Mouse (Mus musculus): ENCODE results near the gene Btbd17. TPM values are rescaled to one million over a fixed set of nuclear protein-coding genes. Genes with fewer than 3 reads are reported as not detected.

Btbd17 gene
- total RNA-seq, 2 experiments from 2014 or later, result 0.38 to 1.1 TPM

GRCm38 (mm10) chr11:114786326-114786725 lies 9.4 kb downstream of the Btbd17 start:
- DNase-seq, result no peak
- intact Hi-C loops (cut with DNase I; ENCODE audit: low total_unique reads), result no loop called here

- intact Hi-C loops (cut with DNase I; ENCODE audit: low total_unique reads), result no loop called here
- no peak for DNase-seq
Observed at GRCm38 (mm10) chr11:114785892-114786291, 9.9 kb downstream of the Btbd17 start.

- no peak for DNase-seq
Observed at GRCm38 (mm10) chr11:114780076-114780475, 15.7 kb downstream of the Btbd17 start.

GRCm38 (mm10) chr11:114771896-114772295 lies 23.8 kb downstream of the Btbd17 start:
- intact Hi-C loops (cut with DNase I; ENCODE audit: low total_unique reads), result no loop called here
- no peak for DNase-seq

More at GRCm38 (mm10) chr11:114780076-114780475, 15.7 kb downstream of the Btbd17 start:
- intact Hi-C loops (cut with DNase I; ENCODE audit: low total_unique reads), result no loop called here

- DNase-seq, result no peak
- intact Hi-C loops (cut with DNase I; ENCODE audit: low total_unique reads), result no loop called here
Observed at GRCm38 (mm10) chr11:114769911-114770310, 25.8 kb downstream of the Btbd17 start.

- intact Hi-C loops (cut with DNase I; ENCODE audit: low total_unique reads), result no loop called here
- DNase-seq, result peak; percentile 65
Observed at GRCm38 (mm10) chr11:114764820-114765818, 30.6 kb downstream of the Btbd17 start, which contains the start of gene Kif19a. Kif19a (plus strand) TSS chr11:114765388.

- intact Hi-C loops (cut with DNase I; ENCODE audit: low total_unique reads), result loop anchor here (2.0 to 5.0 kb wide), 2 partner anchors 45 to 165 kb away; no protein-coding TSS in a partner anchor
Observed at GRCm38 (mm10) chr11:114747564-114748138, 48.1 kb downstream of the Btbd17 start.

GRCm38 (mm10) chr11:114745134-114745533 lies 50.6 kb downstream of the Btbd17 start:
- intact Hi-C loops (cut with DNase I; ENCODE audit: low total_unique reads), result loop anchor here (5.0 kb wide), 1 partner anchor 167 kb away; no protein-coding TSS in a partner anchor
- DNase-seq, result peak; percentile 90

More at GRCm38 (mm10) chr11:114747564-114748138, 48.1 kb downstream of the Btbd17 start:
- no peak for DNase-seq

- DNase-seq, result no peak
- intact Hi-C loops (cut with DNase I; ENCODE audit: low total_unique reads), result no loop called here
Observed at GRCm38 (mm10) chr11:114741451-114741850, 54.3 kb downstream of the Btbd17 start.

Other genes starting within 250 kb of the Btbd17 start
- 100 to 1,000 TPM; 832 to 884 TPM for gene Rpl38, start 127.4 kb downstream of the Btbd17 start, total RNA-seq (2021)
- gene Ttyh2, start 120.5 kb downstream of the Btbd17 start, total RNA-seq (2021), result 10 to 100 TPM; 32.9 to 48.2 TPM
- under 1 TPM; 0.49 to 0.68 TPM for gene Dnaic2, start 68.5 kb downstream of the Btbd17 start, total RNA-seq (2021)
- gene Kif19a, start 30.6 kb downstream of the Btbd17 start, total RNA-seq (2021), result 1 to 10 TPM; 1.3 to 4.2 TPM
- not detected for gene Gpr142, start 3.0 kb upstream of the Btbd17 start, total RNA-seq (2021)
- 10 to 100 TPM; 39.1 to 43.0 TPM for gene Gprc5c, start 55.2 kb upstream of the Btbd17 start, total RNA-seq (2021)
- under 1 TPM; 0.55 to 0.84 TPM for gene Cd300a, start 94.1 kb upstream of the Btbd17 start, total RNA-seq (2021)
- gene Cd300lb, start 138.4 kb upstream of the Btbd17 start, total RNA-seq (2021), result under 1 TPM; 0.13 to 0.78 TPM
- not detected for gene Cd300c, start 173.2 kb upstream of the Btbd17 start, total RNA-seq (2021)
- under 1 TPM; 0.24 to 0.37 TPM for gene Cd300ld, start 194.0 kb upstream of the Btbd17 start, total RNA-seq (2021)
- under 1 TPM; 0.64 to 0.84 TPM for gene Cd300c2, start 205.9 kb upstream of the Btbd17 start, total RNA-seq (2021)
- gene Cd300ld2, start 220.2 kb upstream of the Btbd17 start, total RNA-seq (2021), result not detected
- gene Cd300ld4, start 231.1 kb upstream of the Btbd17 start, total RNA-seq (2021), result 1 to 10 TPM in 1 of 2 experiments, not detected in 1; 1.1 TPM
- gene Cd300ld5, start 241.8 kb upstream of the Btbd17 start, total RNA-seq (2021), result 1 to 10 TPM in 1 of 2 experiments, not detected in 1; 3.3 TPM